ENCODE assay signal across 13 mouse cellular contexts in the genomic region with DNA sequence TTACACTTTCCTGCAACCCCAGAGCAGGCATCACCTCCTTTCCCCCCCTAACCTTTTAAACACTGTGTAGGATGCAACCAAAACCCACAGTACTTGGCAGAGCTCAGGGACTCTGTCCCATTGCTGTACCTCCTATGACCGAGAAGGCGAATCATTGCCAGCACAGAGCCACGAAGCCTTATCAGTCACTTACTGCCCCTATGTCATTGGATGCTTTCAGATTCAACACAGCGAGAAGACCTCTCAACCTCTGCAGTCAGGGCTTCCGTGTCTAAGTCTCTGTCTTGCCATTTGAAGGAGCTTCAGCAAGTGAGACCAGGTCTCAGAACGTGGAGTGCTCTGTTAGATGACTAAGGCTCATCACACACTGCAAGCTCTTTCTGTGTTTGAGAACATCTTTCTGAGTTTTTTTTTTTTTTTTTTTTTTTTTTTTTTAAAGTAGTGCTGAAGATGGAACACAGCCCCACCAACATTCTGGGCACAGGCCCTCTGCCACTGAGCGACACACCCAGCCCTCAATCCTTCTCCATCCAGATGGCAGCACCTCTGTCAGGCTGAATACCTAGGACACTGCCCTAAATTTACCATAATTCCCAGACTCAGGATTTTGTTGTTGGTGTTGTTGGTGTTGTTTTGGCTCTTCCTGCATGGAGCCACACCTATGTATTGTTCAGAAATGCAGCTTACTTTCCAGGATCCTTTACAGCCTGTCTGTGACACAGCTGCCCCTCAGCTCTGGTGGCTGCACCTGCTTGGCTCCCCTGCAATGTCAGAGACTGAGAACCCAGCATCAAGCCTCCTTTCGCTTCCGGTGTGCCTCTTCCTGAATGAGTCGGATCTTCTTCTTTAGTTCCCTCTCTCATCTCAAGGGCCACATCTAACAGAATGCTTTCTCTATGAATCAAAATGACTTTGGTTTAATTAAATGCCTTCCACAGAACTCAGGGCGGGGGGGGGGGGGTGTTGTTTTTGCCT. TPM values are rescaled to one million over a fixed set of nuclear protein-coding genes. Genes with fewer than 3 reads are reported as not detected.
DNase-seq lines count a peak whose midpoint lies in the region; ATAC-seq lines count a peak whose summit lies in the region.
"Had no signal": no experiment of that assay in that cellular context is flagged by ENCODE, and none has a peak within 500 bp of the region (broad histone marks: within the 10 kb centered on the region; RNA-seq: fewer than 3 reads in every experiment).

No protein-coding gene starts in this region.

- DNase-seq in heart, adult 11 months, result peak; percentile 83
- no peak for DNase-seq in heart, postnatal 25 days (ENCODE audit: low spot score)
- DNase-seq in T-cell, adult 2 months (ENCODE audit: low spot score), result peak; percentile 57
- DNase-seq in thymus, adult 18-20 months, result peak; percentile 74 to 83
- DNase-seq in retina, embryonic 14.5 days (ENCODE audit: low spot score), result no peak
- DNase-seq in testis, postnatal 10 days (ENCODE audit: low spot score), result no peak
- DNase-seq in layer of hippocampus, adult 18-20 months (ENCODE audit: low spot score in 2 of 2), result no peak
- DNase-seq: cerebellum, adult 18-20 months; layer of hippocampus, adult 9-11 months; lung, adult 2 months; right cerebral cortex, postnatal 25 days had no signal

- H3K4me1 ChIP-seq in liver, embryonic 16.5 days (ENCODE audit: control insufficient read depth, low read depth, low read length), result peaks cover 21% of the 10 kb centered on the region
- H3K4me1 ChIP-seq: hindbrain, embryonic 15.5 days had no signal

- H3K4me3 ChIP-seq in liver, embryonic 16.5 days (ENCODE audit: low read depth, low read length), result peak overlapping the region; percentile 1; the same call in 1 of the 2 replicates
- H3K4me3 ChIP-seq: hindbrain, embryonic 15.5 days had no signal

- intact Hi-C loops in heart, postnatal 25 days (cut with DNase I), result no loop called here

- no peak overlapping the region for H3K9ac ChIP-seq in liver, embryonic 16.5 days (ENCODE audit: low read depth, low read length)
- H3K9ac ChIP-seq: hindbrain, embryonic 15.5 days had no signal

- 0 out of 2 replicates have a peak overlapping the region, but pooled peaks have one; percentile 16 for H3K27ac ChIP-seq in liver, embryonic 16.5 days (ENCODE audit: low read length)
- H3K27ac ChIP-seq: hindbrain, embryonic 15.5 days had no signal

- H3K27me3 ChIP-seq in liver, embryonic 16.5 days (ENCODE audit: control insufficient read depth, insufficient read depth, low read depth, low read length), result no peaks in the 10 kb centered on the region
- H3K27me3 ChIP-seq: hindbrain, embryonic 15.5 days had no signal

- WGBS in liver, embryonic 16.5 days (ENCODE audit: insufficient replicate concordance), result 14% methylated on average over 11 of the region's 11 CpGs

- H3K4me2 ChIP-seq in liver, embryonic 16.5 days (ENCODE audit: low read depth, low read length), result peak overlapping the region; percentile 46
- H3K4me2 ChIP-seq: hindbrain, embryonic 15.5 days had no signal

- H3K9me3 ChIP-seq in liver, embryonic 16.5 days (replicated peaks; ENCODE audit: control insufficient read depth, low read length), result no peaks in the 10 kb centered on the region
- H3K9me3 ChIP-seq: hindbrain, embryonic 15.5 days had no signal

- no peaks in the 10 kb centered on the region for H3K36me3 ChIP-seq in liver, embryonic 16.5 days (ENCODE audit: control insufficient read depth, insufficient read depth)
- H3K36me3 ChIP-seq: hindbrain, embryonic 15.5 days had no signal

- no peak; the same call in 1 of the 2 replicates for ATAC-seq in liver, embryonic 16.5 days (ENCODE audit: low read depth)

RNA-seq across cellular contexts. Expression of gene Rreb1, which starts 23.2 kb away (rescaled TPM):
- total RNA-seq in heart, postnatal 25 days (2021), result 10 to 100 TPM; 38.0 to 55.6 TPM
- 4.2 and 5.9 TPM in 2 replicates for polyA plus RNA-seq in liver, embryonic 16.5 days (2015; fragmentation: Nextera tagmentation; extraction: Ambion mirVana)
- 10 to 100 TPM; 75.1 to 85.3 TPM for total RNA-seq in layer of hippocampus, adult 18-20 months (2021)

Comparison
In these comparisons a context has a peak if more than half of its experiments do, and no peak if none do; other contexts are left out.
1. DNase-seq: peak in heart, adult 11 months (single experiment), T-cell, adult 2 months (single experiment) and thymus, adult 18-20 months (2 of 2); none in heart, postnatal 25 days (single experiment), retina, embryonic 14.5 days (single experiment), testis, postnatal 10 days (single experiment) and layer of hippocampus, adult 18-20 months (0 of 2).